Comparison of ENCODE assay signal across 7 mouse cellular contexts in genomic region chr10:69611839-69612340, GRCm38 (mm10).
DNase-seq lines count a peak whose midpoint lies in the region; ATAC-seq and TF ChIP-seq lines count a peak whose summit lies in the region.

No protein-coding gene starts in this region.

- H3K36me3 ChIP-seq in forebrain, postnatal 0 days (ENCODE audit: insufficient read depth) = no peaks in the 10 kb centered on the region; the same call in 1 of the 2 replicates
- no peaks in the 10 kb centered on the region for H3K36me3 ChIP-seq in hindbrain, embryonic 16.5 days (ENCODE audit: control insufficient read depth, insufficient read depth, low read length)

- H3K27ac ChIP-seq in forebrain, postnatal 0 days (ENCODE audit: low read depth, low read length) = no peak overlapping the region
- H3K27ac ChIP-seq in hindbrain, embryonic 16.5 days (ENCODE audit: low read depth, low read length) = no peak overlapping the region

- peak; percentile 5 for DNase-seq in ovary, adult 18-20 months (ENCODE audit: low spot score)
- DNase-seq in ovary, postnatal 10 days (ENCODE audit: low spot score) = no peak
- DNase-seq in forebrain, postnatal 0 days = peak; percentile 70
- DNase-seq in layer of hippocampus, postnatal 36 days = peak; percentile 49 to 58
- peak; percentile 55 to 65 for DNase-seq in right cerebral cortex, postnatal 10 days (ENCODE audit: low spot score in 2 of 2)
- no peak for DNase-seq in spleen, postnatal 14 days (ENCODE audit: low spot score in 2 of 2)

- ATAC-seq in forebrain, postnatal 0 days = peak; percentile 36
- ATAC-seq in hindbrain, embryonic 16.5 days = peak; percentile 76

- WGBS in forebrain, postnatal 0 days = 32% methylated on average over 5 of the region's 5 CpGs
- 41% methylated on average over 5 of the region's 5 CpGs for WGBS in hindbrain, embryonic 16.5 days

- H3K27me3 ChIP-seq in forebrain, postnatal 0 days (ENCODE audit: insufficient read depth, low read length) = no peaks in the 10 kb centered on the region
- no peaks in the 10 kb centered on the region for H3K27me3 ChIP-seq in hindbrain, embryonic 16.5 days (replicated peaks; ENCODE audit: control insufficient read depth, insufficient read depth, low read length)

- no peak overlapping the region for H3K4me2 ChIP-seq in forebrain, postnatal 0 days (ENCODE audit: low read depth)
- H3K4me2 ChIP-seq in hindbrain, embryonic 16.5 days (ENCODE audit: low read length) = no peak overlapping the region

- H3K4me1 ChIP-seq in forebrain, postnatal 0 days (ENCODE audit: insufficient read depth) = peaks cover 5% of the 10 kb centered on the region; the same call in 1 of the 2 replicates
- H3K4me1 ChIP-seq in hindbrain, embryonic 16.5 days (ENCODE audit: control insufficient read depth, insufficient read depth, low read depth, low read length) = peaks cover 5% of the 10 kb centered on the region

- H3K4me3 ChIP-seq in forebrain, postnatal 0 days (ENCODE audit: low read depth, low read length) = no peak overlapping the region
- no peak overlapping the region for H3K4me3 ChIP-seq in hindbrain, embryonic 16.5 days (ENCODE audit: low read length)

- TF ChIP-seq CTCF in forebrain, postnatal 0 days (IDR thresholded peaks at IDR 0.05; ENCODE audit: low read depth) = no peak

- no peak overlapping the region for H3K9ac ChIP-seq in forebrain, postnatal 0 days
- no peak overlapping the region for H3K9ac ChIP-seq in hindbrain, embryonic 16.5 days (ENCODE audit: low read depth, low read length)

- no peaks in the 10 kb centered on the region for H3K9me3 ChIP-seq in forebrain, postnatal 0 days (ENCODE audit: low read length)
- no peaks in the 10 kb centered on the region for H3K9me3 ChIP-seq in hindbrain, embryonic 16.5 days (ENCODE audit: control insufficient read depth, low read length)

Comparison
In these comparisons a context has a peak if more than half of its experiments do, and no peak if none do; other contexts are left out.
1. DNase-seq: peak in ovary, adult 18-20 months (single experiment), forebrain, postnatal 0 days (single experiment), layer of hippocampus, postnatal 36 days (2 of 2) and right cerebral cortex, postnatal 10 days (2 of 2); none in ovary, postnatal 10 days (single experiment) and spleen, postnatal 14 days (0 of 2).